Mouse (Mus musculus): ENCODE data around the gene Pdcd2l.
A peak's percentile ranks its signal among the peaks of the same experiment; 100 is the strongest.

The Pdcd2l gene

DNA sequence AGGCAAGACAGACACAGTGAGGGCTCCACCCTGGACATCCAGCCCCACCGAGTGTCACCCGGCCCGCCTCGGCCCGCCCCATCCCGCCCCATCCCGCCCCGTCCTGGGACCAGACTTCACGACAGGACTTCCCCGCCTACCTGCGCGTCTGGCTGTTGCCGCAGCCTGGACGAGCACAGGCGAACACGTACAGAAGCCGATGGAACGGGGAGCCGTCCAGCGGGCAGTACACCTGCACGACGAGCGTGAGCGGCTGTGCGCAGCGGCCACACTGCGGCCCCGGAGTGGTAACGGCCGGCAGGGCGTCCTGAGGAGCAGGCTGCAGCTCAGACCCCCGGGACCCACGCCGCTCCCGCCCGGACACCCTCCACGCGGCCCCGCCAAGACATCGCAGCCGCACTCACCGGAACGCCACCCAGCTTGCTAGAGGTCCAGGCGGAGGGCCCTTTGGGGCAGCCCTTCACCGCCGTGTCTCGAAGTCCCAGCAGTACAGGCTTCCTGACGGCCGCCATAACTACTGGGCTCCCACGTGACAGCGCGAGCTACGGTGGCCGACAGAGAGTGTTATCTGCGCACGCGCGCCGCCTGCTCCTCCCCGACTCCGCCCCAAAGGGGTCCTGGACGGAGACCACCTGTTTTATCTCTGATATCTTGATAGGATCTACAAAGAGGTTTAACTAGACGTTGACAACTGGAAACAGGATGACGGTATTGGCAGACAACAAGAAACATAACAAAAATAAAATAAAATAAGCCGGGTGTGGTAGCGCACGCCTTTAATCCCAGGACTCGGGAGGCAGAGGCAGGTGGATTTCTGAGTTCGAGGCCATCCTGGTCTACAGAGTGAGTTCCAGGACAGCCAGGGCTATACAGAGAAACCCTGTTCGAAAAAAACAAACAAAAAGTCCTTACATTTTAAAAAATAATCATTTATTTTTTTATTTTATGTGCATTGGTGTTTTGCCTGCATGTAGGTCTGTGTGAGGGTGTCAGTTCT, at the start of gene Pdcd2l:
Pdcd2l (minus strand) TSS at position 530 of the 997 bp plus-strand sequence.
- DNase-seq (ENCODE audit: low spot score): peak; percentile 83

DNA sequence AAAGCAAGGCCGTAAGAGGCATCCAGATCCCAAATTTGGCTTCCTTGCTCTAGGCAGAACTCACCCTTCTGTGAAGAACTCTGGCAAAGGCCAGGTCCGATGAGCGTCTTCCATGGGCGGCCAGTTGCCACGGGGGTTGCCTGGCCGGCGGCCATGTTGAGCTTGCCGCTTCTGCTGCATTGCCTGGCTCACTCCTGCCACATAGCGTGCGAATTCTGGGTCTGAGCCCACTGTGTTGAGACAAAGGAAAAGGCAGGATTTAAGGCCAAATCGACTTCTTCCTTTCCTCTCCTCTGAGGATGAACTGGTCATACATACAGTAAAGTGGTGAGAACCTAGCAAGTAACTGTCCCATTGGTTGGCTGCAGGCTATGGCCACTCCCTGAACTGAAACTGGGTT, 45.7 kb upstream of the Pdcd2l start:
- no peak for DNase-seq (ENCODE audit: low spot score)

DNA sequence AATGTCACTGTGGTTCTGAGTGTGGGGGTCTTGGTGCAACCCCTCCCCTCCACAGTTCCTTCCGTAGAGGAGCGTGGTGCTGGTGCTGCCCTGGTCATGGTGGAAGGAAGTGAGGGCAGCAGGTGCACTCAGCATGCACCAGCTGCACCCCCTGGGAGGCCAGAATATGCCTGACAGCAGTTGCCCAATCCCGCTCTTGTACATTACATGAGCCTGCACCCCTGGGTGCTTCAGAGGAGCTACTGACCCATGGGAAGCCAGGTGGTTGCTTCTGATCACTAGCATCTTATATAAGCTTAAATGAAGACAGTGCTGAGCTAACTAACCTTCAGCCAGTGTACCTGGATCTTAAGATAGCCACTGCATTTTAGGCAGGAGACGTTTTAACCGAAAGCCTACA, 41.6 kb upstream of the Pdcd2l start:
- DNase-seq (ENCODE audit: low spot score): no peak

DNA sequence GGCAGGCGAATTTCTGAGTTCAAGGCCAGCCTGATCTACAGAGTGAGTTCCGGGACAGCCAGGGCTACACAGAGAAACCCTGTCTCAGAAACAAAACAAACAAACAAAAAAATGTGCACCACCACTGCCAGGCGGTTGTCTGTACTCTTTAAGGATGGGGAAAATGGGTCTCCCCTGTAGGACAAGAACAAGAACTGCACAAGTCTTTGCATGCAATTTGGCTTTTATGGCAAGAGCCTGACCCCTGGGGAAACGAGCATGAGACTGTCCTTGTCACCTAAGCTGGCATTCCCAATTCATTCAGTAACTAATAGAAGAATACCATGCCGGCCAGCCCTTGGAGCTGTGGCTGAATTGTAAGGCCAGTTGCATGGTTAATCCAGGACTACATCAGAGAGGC, 39.1 kb upstream of the Pdcd2l start:
- DNase-seq (ENCODE audit: low spot score): no peak

DNA sequence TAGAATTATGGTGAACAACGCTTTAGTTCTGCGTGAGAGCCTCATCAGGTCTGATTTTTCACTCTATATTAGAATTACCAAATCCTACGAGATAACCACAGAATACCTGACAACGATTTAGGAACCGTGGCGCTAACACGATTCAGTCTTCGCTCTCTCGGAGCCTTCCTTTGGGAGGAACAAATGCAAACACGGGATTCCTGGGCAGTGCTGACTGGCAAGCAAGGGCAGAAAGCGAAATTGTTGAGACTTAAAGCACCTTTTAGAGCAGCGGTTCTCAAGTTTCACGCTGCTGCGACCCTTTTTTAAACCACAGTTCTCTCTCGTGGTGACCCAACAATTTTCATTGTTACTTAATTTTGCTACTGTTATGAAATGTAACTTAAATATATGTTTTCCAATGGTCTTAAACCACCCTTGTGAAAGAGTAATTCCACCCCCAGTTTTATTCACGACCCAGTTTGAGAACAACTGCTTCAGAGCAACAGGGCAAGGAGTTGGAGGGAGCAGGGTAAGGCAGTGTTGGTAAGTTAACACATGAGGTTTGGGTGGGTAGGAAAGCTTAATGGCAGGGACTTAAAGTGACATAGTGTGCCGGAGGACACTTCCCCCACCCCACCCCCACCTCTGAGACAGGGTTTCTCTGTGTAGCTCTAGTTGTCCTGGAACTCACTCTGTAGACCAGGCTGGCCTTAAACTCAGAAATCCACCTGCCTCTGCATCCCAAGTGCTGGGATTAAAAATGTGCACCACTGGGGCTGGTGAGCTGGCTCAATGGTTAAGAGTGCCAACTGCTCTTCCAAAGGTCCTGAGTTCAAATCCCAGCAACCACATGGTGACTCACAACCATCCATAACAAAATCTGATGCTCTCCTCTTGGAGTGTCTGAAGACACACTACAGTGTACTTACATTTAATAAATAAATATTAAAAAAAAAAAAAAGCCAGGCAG, 38.4 kb upstream of the Pdcd2l start:
- peak; percentile 41 for DNase-seq (ENCODE audit: low spot score)

DNA sequence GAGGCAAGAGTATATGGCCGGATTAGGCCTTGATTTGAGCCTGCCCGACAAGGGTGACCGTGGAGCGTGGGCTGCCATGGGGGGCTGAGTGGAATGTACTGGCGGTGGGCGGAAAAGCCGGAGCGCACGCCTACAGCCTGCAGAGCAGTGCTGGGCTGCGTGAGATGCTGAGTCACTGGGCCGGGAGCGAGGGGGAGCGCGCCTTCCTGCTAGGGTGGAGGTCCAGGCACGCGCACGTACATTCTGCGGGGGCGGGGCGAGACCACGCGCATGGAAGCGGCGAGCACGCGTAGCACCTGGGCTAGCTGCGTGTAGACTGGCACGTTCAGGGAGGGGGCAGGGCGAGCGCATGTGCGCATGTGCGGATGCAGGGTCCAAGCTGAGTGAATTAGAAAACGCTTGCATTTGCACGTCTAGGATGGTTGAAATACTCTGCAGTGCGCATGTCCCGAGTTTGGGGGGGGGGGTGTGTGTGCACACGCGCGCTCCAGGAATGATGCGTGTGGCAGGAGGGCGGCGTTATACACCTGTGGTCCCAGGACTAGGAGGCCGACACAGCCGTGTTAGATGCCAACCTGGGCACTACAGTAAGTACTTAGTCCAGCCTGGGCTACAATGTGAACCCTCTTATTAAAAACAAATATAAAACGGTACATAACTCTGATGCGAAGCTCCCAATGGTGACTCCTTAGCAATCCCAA, 37.6 kb upstream of the Pdcd2l start:
- DNase-seq (ENCODE audit: low spot score): peak; percentile 92

DNA sequence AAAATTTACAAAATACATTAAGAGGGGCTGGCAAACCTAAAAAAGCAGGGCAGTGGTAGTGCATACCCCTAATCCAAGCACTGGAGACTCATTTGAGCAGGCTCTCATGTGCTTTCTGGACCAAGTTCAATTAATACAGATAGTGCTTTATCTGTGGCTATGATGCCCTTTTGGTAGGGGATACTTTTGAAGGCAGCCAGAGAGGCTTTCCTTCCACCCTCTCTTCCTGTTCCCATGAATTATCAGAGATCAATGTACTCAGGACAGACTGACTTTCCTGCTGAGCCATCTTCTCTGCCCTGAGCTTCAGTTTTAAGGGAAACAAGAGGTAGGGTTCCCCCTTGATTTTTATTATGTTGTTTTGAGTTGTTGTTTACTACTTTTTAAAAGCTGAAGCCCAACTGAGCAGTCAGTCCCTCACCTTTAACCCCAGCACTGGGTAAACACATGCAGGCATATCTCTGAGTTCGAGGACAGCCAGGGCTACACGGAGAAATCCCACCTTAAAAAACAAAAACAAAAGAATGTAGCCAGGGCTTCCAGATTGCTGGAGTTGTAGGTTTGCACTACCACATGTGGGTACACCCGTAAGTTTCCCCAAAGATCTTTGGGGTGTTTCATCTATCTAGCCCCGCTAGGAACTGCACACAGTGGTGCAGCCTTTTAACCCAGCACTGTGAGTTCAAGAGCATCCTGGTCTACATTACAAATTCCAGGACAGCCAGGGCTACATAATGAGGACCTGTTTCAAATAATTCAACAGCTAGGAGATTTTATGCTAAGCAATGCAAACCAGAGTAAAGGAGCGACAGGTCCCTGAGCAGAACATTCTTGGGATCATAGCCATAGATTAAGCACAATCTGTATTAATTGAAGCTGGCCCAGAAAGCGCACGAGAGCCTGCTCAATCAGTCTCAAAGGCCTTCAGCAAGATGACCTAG, 36.6 kb upstream of the Pdcd2l start:
- DNase-seq (ENCODE audit: low spot score): no peak

DNA sequence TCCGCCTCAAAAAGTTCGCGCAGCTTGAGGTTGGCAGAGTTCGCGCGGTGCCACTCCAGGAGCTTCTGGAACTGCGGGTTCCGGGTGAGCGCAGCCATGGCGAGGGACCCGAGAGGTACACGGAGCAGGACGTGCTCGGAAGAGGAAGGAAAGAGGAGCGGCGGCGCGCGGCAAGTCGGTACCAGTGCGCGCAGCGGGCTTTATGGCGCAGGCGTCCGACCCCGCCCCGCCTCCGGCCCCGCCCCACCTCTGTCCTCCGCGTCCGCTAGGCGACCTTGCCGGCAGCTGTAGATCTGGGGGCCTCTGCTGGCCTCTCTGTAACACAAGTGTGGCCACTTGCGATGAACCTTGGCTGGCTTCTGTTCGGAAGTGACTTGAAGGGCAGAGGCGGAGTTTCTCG, 33.7 kb upstream of the Pdcd2l start, which contains the start of gene Gpi1:
Gpi1 (minus strand) TSS at position 221 of the 400 bp plus-strand sequence.
- DNase-seq (ENCODE audit: low spot score): peak; percentile 82

DNA sequence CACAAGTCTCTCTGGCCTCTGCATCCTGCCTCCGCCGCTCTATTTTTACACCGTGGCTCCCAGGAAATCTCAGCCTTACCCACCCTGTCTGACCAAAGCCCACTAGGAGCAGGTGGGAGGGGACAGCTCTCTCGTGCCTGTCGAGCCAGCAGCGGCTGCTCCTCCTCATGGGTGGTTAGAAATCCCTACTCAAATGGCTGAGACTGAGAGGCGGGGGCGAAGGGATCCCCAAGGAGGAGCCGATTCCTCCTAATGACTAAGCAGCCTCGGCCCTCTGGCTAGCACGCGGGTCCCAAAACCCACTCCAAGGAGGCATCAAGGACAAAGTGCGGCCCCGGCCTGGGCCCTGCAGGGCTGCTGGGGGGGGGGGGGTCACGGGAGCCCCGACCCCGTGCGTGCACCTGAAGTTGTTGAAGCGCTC, 33.2 kb upstream of the Pdcd2l start:
- DNase-seq (ENCODE audit: low spot score): peak; percentile 35

DNA sequence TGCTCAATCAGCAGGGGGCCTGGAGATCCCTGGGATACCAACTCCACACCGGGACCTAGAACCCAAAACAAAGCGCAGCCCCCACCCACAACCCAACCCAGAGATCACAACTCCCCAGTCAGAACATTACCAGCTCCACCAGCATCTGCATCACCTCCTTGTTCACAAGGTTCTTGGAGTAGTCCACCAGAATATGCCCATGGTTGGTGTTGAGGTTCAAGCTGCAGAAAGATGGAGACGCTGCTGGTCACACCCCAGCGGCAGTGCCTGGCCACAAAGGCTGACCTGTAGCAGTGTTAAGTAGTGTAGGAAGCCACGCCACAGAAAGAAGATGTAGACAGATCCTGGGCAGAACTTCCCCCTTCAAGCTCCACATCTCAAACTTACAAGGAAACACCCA, 32.7 kb upstream of the Pdcd2l start:
- no peak for DNase-seq (ENCODE audit: low spot score)

DNA sequence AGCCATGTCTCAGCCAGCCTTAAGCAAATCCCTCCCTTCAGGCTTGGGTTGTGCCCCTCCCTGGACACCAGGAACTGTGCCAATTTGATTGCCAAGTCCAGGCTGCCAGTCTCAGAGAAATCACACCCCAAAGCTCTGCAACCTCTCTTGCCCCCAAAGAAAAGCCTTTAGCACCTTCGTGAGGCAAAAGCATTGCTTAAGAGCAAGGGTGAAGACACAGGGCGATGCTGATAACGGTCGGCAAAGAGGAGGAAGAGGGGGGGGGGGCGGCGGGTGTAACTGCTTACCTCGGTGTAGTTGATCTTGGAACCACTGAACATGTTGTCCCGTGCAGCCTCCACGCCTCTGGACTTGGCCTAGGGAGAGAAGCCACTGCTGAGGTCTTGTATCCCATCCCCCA, 32.2 kb upstream of the Pdcd2l start:
- peak; percentile 62 for DNase-seq (ENCODE audit: low spot score)

DNA sequence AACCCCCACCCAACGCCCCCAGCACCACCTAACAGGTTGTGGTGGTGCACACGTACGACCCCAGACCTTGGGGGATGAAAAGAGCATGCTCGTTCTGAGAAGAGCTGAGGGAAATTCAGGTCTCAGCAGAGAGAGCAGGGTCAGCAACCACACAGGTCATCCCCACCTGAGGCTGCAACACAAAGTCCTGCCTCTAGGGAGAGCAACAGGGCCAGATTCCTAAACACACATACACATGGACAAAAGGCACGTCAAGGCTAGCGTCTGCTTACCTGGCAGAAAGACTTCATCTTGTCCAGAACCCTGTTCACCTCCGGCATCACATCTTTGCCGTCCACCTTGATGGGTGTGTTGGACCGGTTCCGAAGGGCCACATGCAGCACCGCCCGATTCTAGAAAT, 30.4 kb upstream of the Pdcd2l start:
- no peak for DNase-seq (ENCODE audit: low spot score)

DNA sequence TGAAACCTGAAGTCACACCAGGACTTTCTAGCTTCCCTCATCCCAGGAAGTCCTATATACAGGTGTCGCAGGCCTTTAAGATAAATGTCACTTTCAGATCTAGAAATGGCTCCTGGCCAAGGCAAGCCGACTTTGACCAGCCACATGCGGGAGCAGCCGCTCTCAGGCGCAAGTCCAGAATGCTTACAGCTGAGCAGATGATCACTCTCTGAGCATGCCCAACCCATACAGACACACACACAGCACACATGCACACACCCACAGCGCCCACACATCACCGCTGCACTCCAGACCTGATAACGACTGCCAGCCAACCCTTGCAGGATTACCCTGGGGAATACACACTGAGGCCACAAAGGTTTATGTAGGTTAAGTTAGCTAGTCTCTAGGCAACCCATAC, 29.6 kb upstream of the Pdcd2l start:
- DNase-seq (ENCODE audit: low spot score): no peak

DNA sequence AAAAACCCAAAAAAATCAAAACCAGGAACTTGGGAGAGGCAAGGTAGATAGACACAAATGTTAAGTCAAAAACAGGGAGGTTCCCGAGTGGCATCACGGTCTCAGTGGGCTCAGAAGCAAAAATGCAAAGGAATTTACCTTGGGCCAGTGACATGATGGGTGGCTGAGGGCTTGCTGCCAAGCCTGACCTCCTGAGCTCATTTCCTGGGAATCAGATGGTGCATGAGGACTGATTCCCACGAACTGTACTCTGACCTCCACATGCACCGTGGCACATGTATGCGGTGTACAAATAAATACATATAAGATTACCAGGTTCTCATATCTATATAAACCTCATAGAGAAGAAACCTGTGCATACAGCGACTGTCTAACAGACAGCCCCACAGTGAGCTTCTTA, 27.8 kb upstream of the Pdcd2l start:
- no peak for DNase-seq (ENCODE audit: low spot score)

DNA sequence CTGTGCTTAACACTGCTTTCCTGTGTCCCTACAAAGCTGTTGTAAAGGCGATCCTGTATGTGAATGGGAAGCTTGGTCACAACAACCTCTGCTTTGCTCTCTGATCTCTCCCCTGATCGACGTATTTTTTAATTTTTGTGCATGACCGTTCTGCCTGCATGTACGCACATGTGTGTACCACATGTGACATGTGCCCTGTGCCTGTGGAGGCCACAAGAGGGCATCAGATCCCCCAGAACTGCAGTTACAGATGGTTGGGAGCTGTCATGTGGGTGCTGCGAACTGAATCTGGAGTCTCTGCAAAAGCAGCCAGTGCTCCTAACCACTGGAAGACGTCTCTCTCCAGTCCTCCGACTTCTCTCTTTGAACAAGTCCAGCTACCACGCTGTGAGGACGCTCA, 25.9 kb upstream of the Pdcd2l start:
- no peak for DNase-seq (ENCODE audit: low spot score)

DNA sequence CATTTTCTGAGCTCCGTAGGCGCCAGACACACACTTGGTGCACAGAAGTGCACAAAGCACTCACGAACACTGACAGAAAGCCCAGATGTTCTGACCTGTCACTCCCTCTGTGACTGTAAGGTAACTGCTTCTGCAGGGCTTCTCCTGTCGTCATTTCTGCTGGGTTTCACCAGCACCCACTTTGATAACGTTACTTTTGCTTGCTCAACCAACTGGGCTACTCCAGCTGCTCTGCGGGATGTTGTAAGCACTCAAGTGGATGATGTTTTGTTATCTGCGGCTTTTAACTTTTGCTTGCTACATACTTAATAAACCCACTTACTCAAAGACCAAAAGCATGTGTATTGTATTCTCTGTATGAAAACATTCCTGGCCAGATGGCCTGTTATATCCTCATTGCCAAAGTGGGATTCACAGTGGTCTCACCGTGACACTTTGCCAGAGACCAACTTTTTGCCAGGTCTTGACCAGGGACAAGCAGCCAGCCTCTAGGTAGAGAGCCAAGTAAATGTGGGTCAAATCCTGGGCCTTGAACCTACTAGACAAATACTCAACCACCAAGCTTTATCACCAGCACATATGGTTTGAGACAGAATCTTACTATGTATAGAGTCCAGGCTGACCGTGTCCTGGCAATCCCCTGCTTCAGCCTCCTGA, 25.3 kb upstream of the Pdcd2l start:
- no peak for DNase-seq (ENCODE audit: low spot score)

DNA sequence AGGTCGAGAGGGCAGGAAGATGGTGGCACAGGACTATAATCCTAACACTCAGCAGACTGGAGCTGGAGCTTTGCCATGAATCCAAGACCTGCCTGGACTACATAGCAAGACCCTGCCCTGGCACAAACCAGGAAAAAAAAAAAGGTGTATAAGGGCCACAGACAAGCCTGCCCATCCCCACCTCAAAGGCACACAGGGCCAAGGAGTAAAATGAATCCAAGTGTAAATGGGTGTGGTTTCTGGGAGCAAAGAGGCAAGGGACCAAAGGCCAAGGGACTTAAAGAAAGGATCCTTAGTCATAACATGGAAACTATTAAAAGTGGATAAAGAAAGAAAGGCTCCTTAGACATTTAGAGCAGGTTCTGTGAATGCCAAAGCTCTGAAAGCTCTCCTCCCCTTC, 22.0 kb upstream of the Pdcd2l start:
- no peak for DNase-seq (ENCODE audit: low spot score)

DNA sequence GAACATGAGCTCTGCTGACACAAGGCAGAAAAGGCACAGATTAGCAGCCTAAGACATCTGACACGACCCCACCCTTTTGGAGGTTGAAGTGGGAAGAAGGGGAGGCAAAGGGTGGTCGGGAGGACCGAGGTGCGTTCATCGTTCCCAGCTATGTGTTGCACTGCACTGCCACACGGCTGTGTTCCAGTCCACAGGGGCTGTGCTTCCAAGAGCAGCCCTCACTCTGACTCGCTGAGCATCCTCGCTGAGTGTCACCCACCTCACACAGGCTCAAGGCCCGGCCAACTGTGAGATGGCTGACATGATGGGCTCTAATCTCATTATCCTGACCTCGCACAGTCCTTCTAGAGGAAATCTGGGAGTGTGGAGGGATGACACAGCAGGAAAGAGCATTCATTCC, 20.0 kb upstream of the Pdcd2l start:
- no peak for DNase-seq (ENCODE audit: low spot score)

DNA sequence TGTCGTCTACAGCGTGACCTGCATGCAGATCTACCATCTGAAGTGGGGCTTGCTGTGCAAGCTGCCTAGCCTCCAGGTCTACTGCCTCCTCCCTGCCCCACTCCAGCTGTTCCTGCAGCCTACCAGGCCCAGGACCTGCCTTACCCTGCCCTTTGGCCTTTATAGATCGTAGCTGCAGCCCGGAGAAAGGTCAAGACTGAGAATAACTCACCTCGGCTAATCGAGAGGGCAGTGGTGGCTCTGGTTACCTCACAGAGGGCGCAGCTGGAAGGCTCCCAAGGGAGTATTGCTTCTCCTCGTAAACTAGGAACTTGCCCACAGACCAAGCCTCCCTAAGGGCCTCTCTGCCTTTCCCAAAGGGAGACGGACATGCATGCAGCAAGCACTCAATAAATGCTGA, 19.0 kb upstream of the Pdcd2l start:
- DNase-seq (ENCODE audit: low spot score): no peak

DNA sequence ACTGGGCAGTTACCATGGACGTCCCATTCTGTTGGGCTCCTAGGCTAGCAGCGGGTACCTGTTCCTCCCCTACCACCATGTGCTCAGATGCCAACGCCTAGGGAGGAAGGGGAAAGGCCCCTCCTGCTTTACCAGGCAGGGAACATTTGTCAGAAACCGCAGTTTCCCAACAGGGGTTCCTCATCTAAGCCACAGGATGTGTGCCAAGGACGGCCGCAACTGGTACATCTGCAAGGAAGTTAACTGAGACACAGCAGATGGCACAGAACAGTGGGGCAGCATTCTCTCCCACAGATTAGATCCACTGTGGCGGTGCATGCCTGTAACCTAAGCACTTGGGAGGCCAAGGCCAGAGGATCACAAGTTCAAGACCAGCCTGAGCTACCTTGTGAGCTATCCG, 18.2 kb upstream of the Pdcd2l start:
- DNase-seq (ENCODE audit: low spot score): no peak

Measured in adipocyte (in vitro differentiated cells).